Mouse (Mus musculus): ENCODE results near the gene Npas3. TPM values are rescaled to one million over a fixed set of nuclear protein-coding genes. Genes with fewer than 3 reads are reported as not detected.

Gene Npas3
- polyA plus RNA-seq, 1 experiment from 2014 or later, result 25.0 TPM

GRCm38 (mm10) chr12:53999647-54000637 lies 751.5 kb downstream of the Npas3 start:
- no peaks in the 10 kb centered on the region for H3K9me3 ChIP-seq
- no peak overlapping the region for H3K9ac ChIP-seq
- H3K4me3 ChIP-seq, result no peak overlapping the region
- no peaks in the 10 kb centered on the region for H3K27me3 ChIP-seq
- 51% methylated on average over 15 of the region's 15 CpGs for WGBS
- H3K4me2 ChIP-seq, result no peak overlapping the region
- H3K27ac ChIP-seq, result peak overlapping the region; percentile 25; the same call in 1 of the 2 replicates
- no peaks in the 10 kb centered on the region for H3K36me3 ChIP-seq
- peaks cover 19% of the 10 kb centered on the region for H3K4me1 ChIP-seq (replicated peaks)
- ATAC-seq (ENCODE audit: low FRiP score), result no peak

- 72% methylated on average over 4 of the region's 4 CpGs for WGBS
- Histone ChIP-seq H3K4me2 (no peak overlapping the region), H3K4me3 (no peak overlapping the region), H3K4me1 (replicated peaks) (peaks cover 11% of the 10 kb centered on the region), H3K36me3 (no peaks in the 10 kb centered on the region), H3K27me3 (no peaks in the 10 kb centered on the region), H3K9me3 (no peaks in the 10 kb centered on the region), H3K9ac (no peak overlapping the region), H3K27ac (no peak overlapping the region)
- no peak for ATAC-seq (ENCODE audit: low FRiP score)
These were observed 754.0 kb downstream of the Npas3 start for GRCm38 (mm10) chr12:54002496-54002895.

- H3K36me3 ChIP-seq, result no peaks in the 10 kb centered on the region
- no peaks in the 10 kb centered on the region for H3K9me3 ChIP-seq
- H3K9ac ChIP-seq, result no peak overlapping the region
- WGBS, result 57% methylated on average over 8 of the region's 8 CpGs
- H3K4me2 ChIP-seq, result no peak overlapping the region
- no peak for ATAC-seq (ENCODE audit: low FRiP score)
- H3K27ac ChIP-seq, result no peak overlapping the region
- H3K4me3 ChIP-seq, result no peak overlapping the region
- H3K27me3 ChIP-seq, result no peaks in the 10 kb centered on the region
- H3K4me1 ChIP-seq (replicated peaks), result peaks cover 11% of the 10 kb centered on the region
These were observed 756.1 kb downstream of the Npas3 start for GRCm38 (mm10) chr12:54004606-54005005.

- H3K27ac ChIP-seq, result no peak overlapping the region
- H3K9me3 ChIP-seq, result no peaks in the 10 kb centered on the region
- no peaks in the 10 kb centered on the region for H3K36me3 ChIP-seq
- WGBS, result 89% methylated on average over 4 of the region's 4 CpGs
- no peak overlapping the region for H3K9ac ChIP-seq
- ATAC-seq (ENCODE audit: low FRiP score), result no peak
- H3K4me2 ChIP-seq, result no peak overlapping the region
- no peak overlapping the region for H3K4me3 ChIP-seq
- H3K27me3 ChIP-seq, result no peaks in the 10 kb centered on the region
- H3K4me1 ChIP-seq (replicated peaks), result peaks cover 3% of the 10 kb centered on the region; the same call in 1 of the 2 replicates
These were observed 757.1 kb downstream of the Npas3 start for GRCm38 (mm10) chr12:54005546-54005945.

GRCm38 (mm10) chr12:54015304-54015703 lies 766.8 kb downstream of the Npas3 start:
- no peak overlapping the region for H3K9ac ChIP-seq
- no peak overlapping the region for H3K27ac ChIP-seq
- H3K4me1 ChIP-seq (replicated peaks), result no peaks in the 10 kb centered on the region
- no peak overlapping the region for H3K4me3 ChIP-seq
- no peak for ATAC-seq (ENCODE audit: low FRiP score)
- no peaks in the 10 kb centered on the region for H3K27me3 ChIP-seq
- H3K9me3 ChIP-seq, result no peaks in the 10 kb centered on the region
- H3K4me2 ChIP-seq, result no peak overlapping the region
- no peaks in the 10 kb centered on the region for H3K36me3 ChIP-seq

- 83% methylated on average over 8 of the region's 8 CpGs for WGBS
- Histone ChIP-seq H3K36me3 (no peaks in the 10 kb centered on the region), H3K4me2 (no peak overlapping the region), H3K27ac (no peak overlapping the region), H3K27me3 (no peaks in the 10 kb centered on the region), H3K9me3 (no peaks in the 10 kb centered on the region), H3K4me1 (replicated peaks) (no peaks in the 10 kb centered on the region), H3K4me3 (no peak overlapping the region), H3K9ac (no peak overlapping the region)
- no peak for ATAC-seq (ENCODE audit: low FRiP score)
These were observed 769.5 kb downstream of the Npas3 start for GRCm38 (mm10) chr12:54017949-54018348.

GRCm38 (mm10) chr12:54019979-54020378 lies 771.5 kb downstream of the Npas3 start:
- ATAC-seq (ENCODE audit: low FRiP score), result no peak
- no peaks in the 10 kb centered on the region for H3K4me1 ChIP-seq (replicated peaks)
- H3K27ac ChIP-seq, result no peak overlapping the region
- H3K4me3 ChIP-seq, result no peak overlapping the region
- H3K36me3 ChIP-seq, result no peaks in the 10 kb centered on the region
- 64% methylated on average over 8 of the region's 8 CpGs for WGBS
- no peaks in the 10 kb centered on the region for H3K27me3 ChIP-seq
- no peak overlapping the region for H3K9ac ChIP-seq
- no peak overlapping the region for H3K4me2 ChIP-seq
- H3K9me3 ChIP-seq, result no peaks in the 10 kb centered on the region

- Histone ChIP-seq H3K9ac (peak overlapping the region; percentile 55), H3K4me2 (no peak overlapping the region), H3K4me3 (no peak overlapping the region), H3K27ac (peak overlapping the region; percentile 92), H3K4me1 (replicated peaks) (peaks cover 35% of the 10 kb centered on the region), H3K27me3 (no peaks in the 10 kb centered on the region), H3K9me3 (no peaks in the 10 kb centered on the region), H3K36me3 (no peaks in the 10 kb centered on the region)
- peak; percentile 96 for ATAC-seq (ENCODE audit: low FRiP score)
- WGBS, result 10% methylated on average over 8 of the region's 8 CpGs
These were observed 786.3 kb downstream of the Npas3 start for GRCm38 (mm10) chr12:54034666-54035346.

- WGBS, result 95% methylated on average over 3 of the region's 3 CpGs
These were observed 789.1 kb downstream of the Npas3 start for GRCm38 (mm10) chr12:54037602-54038001.

GRCm38 (mm10) chr12:54042996-54043544 lies 794.6 kb downstream of the Npas3 start:
- Histone ChIP-seq H3K27ac (no peak overlapping the region), H3K4me1 (replicated peaks) (peaks cover 31% of the 10 kb centered on the region), H3K27me3 (no peaks in the 10 kb centered on the region), H3K4me3 (no peak overlapping the region), H3K9ac (no peak overlapping the region), H3K36me3 (no peaks in the 10 kb centered on the region), H3K4me2 (no peak overlapping the region), H3K9me3 (no peaks in the 10 kb centered on the region)
- ATAC-seq (ENCODE audit: low FRiP score), result 0 out of 2 replicates have a peak, but pooled peaks have one; percentile 39
- 51% methylated on average over 9 of the region's 9 CpGs for WGBS

More at GRCm38 (mm10) chr12:54037602-54038001, 789.1 kb downstream of the Npas3 start:
- H3K27me3 ChIP-seq, result no peaks in the 10 kb centered on the region
- no peak overlapping the region for H3K9ac ChIP-seq
- no peaks in the 10 kb centered on the region for H3K9me3 ChIP-seq
- no peak for ATAC-seq (ENCODE audit: low FRiP score)
- H3K4me2 ChIP-seq, result no peak overlapping the region
- H3K4me1 ChIP-seq (replicated peaks), result peaks cover 30% of the 10 kb centered on the region
- H3K4me3 ChIP-seq, result no peak overlapping the region
- H3K36me3 ChIP-seq, result no peaks in the 10 kb centered on the region
- no peak overlapping the region for H3K27ac ChIP-seq

GRCm38 (mm10) chr12:54044606-54045334 lies 796.3 kb downstream of the Npas3 start:
- Histone ChIP-seq H3K9me3 (no peaks in the 10 kb centered on the region), H3K27ac (no peak overlapping the region), H3K27me3 (no peaks in the 10 kb centered on the region), H3K4me3 (no peak overlapping the region), H3K9ac (no peak overlapping the region), H3K4me2 (no peak overlapping the region), H3K36me3 (no peaks in the 10 kb centered on the region), H3K4me1 (replicated peaks) (peaks cover 31% of the 10 kb centered on the region)
- ATAC-seq (ENCODE audit: low FRiP score), result no peak
- WGBS, result 53% methylated on average over 15 of the region's 15 CpGs

GRCm38 (mm10) chr12:54045360-54045759 lies 796.9 kb downstream of the Npas3 start:
- no peak overlapping the region for H3K27ac ChIP-seq
- H3K9me3 ChIP-seq, result no peaks in the 10 kb centered on the region
- no peak for ATAC-seq (ENCODE audit: low FRiP score)
- peaks cover 31% of the 10 kb centered on the region for H3K4me1 ChIP-seq (replicated peaks)
- no peak overlapping the region for H3K9ac ChIP-seq
- no peaks in the 10 kb centered on the region for H3K36me3 ChIP-seq
- WGBS, result 74% methylated on average over 4 of the region's 4 CpGs
- H3K4me2 ChIP-seq, result no peak overlapping the region
- no peaks in the 10 kb centered on the region for H3K27me3 ChIP-seq
- H3K4me3 ChIP-seq, result no peak overlapping the region
